Mouse (Mus musculus): ENCODE data around the gene Gm45234.

DNA sequence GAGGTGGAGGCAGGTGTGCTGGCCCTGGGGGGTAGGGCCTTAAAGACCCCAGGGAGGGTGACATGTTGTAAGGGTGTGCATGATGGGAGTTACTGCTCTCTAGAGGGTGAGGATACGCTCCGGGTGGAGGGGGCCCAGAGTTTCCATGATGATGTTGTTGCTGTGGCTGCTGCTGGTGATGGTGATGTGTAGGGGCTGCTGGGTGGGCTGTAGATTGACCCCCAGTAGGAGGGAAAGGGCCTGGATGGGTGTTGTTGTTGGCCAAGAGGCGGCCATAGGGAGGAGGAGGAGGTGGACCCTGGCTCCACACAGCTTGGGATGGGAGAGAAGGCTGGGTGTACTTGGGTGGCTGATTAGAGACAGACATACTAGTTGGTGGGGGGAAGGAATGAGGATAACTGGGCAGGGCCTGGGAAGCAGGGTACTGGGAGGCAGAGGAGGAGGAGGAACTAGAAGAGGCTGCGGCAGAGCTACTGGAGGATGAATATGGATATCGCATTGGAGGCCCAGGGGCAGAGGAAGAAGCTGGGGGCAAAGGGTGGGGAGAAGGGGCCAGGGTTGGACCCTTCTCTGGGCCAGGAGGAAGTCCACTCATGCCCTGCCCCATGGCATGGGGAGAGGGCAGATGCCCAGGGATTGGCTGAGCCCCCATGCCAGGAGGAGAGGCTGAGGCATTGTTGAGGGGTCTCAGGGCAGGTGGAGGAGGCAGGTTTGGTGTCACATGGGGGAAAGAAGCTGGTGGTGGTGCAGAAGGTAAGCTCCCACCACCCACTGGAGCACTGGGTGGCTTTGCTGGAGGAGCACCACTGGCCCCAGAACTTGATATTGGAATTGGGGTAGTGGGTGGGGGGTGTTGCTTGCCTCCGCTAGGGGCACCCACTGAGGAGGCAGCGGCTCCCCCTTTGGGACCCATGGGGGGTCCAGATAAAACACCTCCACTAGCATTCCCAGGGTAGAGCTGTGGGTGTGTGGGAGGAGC is 8.9 kb downstream of the Gm45234 start:
- TF ChIP-seq POLR2A (IDR thresholded peaks at IDR 0.05; ENCODE audit: insufficient read depth, low read length) (no peak), EP300 (IDR thresholded peaks at IDR 0.05; ENCODE audit: insufficient read depth, low read depth, low read length) (no peak), CTCF (IDR thresholded peaks at IDR 0.05; ENCODE audit: low read depth, low read length) (no peak)
